Mouse (Mus musculus) adrenal gland, postnatal 36 days (tissue): Measurements from ENCODE around the gene Harbi1. TPM values are rescaled to one million over a fixed set of nuclear protein-coding genes. Genes with fewer than 3 reads are reported as not detected.

Source experiments
- DNase-seq, 2 experiments: peaks; one replicate each; pipeline ENCODE4 v3.0.0; 2021; ENCODE audit warnings: mixed read lengths in 1 of 2
- long read RNA-seq, 2 experiments: library from polyadenylated mRNA; stranded (forward); transcript quantifications; one replicate each; pipeline ENCODE4 v2.0.0; 2021; ENCODE audit warnings: borderline sequencing depth in 2 of 2
- total RNA-seq, 2 experiments: library from RNA; stranded (reverse); gene quantifications; 2 replicates each; pipeline ENCODE4 v1.2.3; 2021

The Harbi1 gene
- total RNA-seq: 10 to 100 TPM in 1 of 2 experiments, 1 to 10 TPM in 1; 9.0 to 14.9 TPM
- long read RNA-seq, experiment 1, transcript Harbi1-201 (3 exons, 2,308 nt): major isoform, 21 of 30 reads
- long read RNA-seq, experiment 1, partial matches to known transcripts: 3 of 30 reads
- long read RNA-seq, experiment 1, other reads (novel, unspliced or antisense): 6 of 30 reads
- long read RNA-seq, experiment 2, transcript Harbi1-201 (3 exons, 2,308 nt): major isoform, 5 of 6 reads
- long read RNA-seq, experiment 2, partial matches to known transcripts: 1 of 6 reads
- long read RNA-seq, experiment 2, other reads (novel, unspliced or antisense): 0 of 6 reads

DNA sequence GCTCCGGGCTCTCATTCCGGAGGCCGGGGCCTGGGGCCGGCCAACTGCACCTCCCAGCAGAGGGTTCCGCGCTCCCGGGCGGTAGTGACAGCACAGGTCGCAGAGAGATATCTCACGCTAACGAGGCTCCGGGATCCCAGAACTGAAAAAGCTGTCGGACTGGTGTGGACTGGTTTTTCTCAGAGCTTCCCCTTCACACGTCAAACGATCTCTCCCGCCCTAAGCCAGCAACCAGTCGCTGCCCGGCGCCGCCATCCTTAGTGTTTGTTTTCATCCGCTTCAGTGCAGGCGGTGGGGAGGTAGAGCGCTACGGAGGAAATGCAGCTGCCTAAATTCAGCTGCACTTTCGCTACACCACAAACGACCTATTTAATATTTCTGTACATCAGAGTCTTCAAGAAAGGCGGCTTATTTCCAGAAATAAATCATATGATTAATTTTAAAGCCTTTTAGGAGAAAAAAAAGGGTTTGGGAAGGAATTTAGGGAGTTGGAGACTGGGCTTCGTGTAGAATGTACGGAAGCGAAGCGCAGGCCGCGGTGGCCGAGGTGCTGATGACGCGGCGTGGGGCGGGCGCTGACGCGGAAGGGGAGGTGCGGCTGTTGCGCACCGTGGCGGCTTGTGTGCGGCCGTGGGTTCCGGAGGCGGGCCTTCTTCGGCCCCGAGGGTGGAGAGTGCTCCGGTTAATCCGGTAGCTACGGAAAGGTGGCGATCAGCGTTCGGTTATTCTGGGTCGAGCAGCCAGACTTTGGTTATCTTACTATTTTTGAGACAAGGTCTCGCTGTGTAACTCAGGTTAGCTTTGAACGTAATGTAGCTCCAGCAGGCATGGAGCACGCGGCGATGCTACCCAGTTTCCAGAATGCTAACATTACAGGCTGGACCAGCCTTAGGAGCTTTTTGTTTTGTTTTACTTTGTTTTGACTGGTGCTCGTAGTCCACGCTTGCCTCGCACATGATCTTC, at the start of gene Harbi1, which contains the start of gene Atg13:
Harbi1 (plus strand) TSS at position 581 of the 963 bp plus-strand sequence.
Atg13 (minus strand) TSS at position 305 of the 963 bp plus-strand sequence.
- DNase-seq: peak; percentile 97

DNA sequence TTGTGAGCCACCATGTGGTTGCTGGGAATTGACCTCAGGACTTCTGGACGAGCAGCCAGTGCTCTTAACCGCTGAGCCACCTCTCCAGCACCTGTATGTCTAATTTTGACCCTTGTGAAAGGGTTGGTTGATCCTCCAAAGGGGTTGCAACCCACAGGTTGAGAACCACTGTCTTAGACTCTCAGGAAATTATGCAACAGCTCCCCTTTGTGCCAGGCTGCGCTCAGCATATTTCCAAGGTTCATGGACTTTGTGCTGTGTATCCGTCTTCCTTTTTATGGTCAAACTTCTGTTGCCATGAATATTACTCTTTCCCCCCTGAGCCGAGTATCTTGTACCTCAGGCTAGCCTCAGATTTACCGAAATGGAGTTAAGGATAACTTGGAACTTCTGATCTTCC, 49.7 kb upstream of the Harbi1 start:
- no peak for DNase-seq

DNA sequence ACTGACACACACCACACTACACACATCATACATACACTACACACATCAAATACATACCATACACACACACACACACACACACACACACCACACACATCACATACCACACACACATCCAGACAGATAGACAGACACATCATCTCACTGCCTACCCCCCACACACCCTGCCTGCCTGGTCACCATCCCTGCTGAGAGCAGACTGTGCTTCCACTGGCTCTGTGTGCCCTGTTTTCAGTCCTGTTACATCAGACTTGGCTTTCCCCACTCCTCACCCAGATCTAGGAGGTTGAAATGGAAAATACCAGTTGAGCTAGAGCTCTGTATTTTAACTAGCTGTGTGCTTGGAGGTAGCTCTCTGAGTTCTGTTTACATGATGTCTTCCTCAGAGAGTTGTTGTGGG, 45.9 kb upstream of the Harbi1 start:
- DNase-seq: no peak

DNA sequence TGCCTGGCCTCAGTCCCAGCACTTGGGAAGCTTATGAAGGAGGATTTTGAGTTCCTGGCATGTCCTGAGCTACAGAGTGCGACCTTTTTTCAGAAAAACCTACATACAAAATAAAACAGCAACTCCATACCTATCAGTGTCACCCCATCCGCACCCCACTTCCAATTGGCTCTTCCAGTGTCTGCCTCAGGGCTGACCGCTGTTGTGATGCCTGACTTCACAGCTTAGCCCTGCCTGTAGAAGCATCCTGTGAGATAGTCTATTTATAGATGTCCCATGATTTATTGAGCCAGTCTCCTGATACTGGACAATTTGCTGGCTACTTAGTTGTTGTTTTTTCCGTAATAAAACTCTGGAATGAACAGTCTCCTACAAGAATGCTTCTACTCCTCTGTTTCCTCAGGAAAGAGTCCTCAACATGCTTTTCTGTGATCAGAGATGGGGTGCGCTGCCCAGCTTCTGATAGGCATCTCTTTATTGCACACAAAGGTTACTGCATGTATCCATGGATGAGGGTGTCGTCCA, 44.2 kb upstream of the Harbi1 start:
- no peak for DNase-seq

DNA sequence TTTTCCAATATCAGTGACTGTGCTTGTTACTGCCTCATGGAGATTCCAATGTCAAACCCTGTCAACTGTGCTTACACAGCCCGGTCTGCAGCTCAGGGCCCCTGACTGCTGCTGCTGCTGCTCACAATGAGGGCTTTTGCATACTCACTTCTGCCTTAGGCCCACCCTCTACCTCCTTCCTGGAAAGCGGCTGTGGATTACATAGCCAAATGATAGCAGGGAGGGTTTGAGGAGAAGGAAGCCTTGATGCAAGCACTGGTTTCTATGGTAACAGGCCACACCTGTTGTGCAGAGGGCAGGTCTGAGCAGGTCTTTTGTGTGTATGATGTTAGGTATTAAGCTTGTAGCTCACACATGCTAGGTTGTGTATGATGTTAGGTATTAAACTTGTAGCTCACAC, 42.9 kb upstream of the Harbi1 start:
- no peak for DNase-seq

DNA sequence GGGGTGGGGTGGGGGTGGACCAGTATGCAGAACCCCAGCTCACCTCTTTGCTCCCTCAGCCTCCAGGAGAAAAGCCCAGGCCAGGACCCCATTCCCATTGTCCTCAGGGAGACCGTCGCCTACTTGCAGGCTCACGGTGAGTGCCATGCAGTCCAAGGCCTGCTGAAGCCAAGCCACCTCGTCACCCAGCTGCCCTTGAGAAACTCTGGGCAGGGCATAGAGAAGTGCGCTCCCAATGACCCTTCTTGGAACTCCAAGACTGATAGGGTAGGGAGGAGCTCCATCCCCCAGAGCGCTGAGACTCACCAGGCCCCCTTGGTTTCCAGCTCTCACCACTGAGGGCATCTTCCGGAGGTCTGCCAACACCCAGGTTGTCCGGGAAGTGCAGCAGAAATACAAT, 41.3 kb upstream of the Harbi1 start:
- DNase-seq: peak in 1 of 2 experiments; percentile 62

DNA sequence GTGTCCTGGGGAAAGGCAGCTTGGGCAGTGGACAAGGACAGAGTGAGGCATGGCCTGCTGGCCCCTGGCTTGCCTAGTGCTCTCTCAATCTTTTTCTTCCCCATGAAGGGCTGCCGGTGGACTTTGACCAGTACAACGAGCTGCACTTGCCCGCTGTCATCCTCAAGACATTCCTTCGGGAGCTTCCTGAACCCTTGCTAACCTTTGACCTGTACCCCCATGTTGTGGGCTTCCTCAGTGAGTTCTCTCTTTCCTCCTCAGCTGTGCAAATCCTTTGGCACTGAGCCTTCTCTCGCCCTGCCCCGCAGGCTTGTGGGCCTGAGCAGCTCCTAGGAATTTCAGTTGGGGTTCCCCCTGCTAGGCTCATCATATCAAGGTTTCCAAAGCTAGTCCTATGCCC, 40.6 kb upstream of the Harbi1 start:
- peak in 1 of 2 experiments; percentile 31 for DNase-seq

DNA sequence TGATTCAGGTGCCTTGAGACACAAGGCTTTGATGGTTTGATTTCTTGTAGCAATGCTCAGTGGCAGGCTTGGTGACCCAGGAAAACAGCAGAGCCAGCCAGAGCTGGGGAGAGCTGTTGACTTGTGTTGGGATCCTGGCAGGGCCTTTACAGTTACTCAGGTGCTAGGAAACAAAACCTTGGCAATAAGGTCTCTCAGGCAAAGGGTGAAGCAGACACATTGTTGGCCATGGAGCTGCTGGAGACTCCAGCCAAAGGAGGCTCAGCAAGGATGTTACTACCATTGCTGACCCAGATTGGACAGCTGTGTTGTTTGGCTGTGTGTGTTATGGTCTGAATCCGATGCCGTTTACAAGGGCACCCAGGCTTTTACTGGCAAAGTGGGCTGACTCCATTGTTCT, 37.1 kb upstream of the Harbi1 start:
- DNase-seq: no peak

DNA sequence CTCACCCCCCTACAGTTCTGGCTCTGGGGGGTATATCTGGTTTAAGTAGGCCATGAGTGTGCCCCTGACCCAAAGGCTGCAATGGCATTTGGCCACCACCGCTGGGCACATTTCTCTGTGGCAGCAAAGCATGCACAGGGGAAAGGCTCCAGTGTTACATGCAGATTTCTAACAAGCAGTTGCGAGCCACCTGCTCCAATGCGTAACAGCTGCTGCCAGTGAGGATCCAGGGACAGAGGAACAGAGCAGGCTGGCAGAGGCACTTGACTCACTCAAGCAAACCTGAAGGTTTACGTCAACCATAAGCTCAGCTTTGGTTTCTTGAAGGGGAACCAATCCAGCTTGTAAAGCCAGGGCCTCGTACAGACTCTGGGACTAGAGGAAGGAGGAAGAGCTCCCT, 35.8 kb upstream of the Harbi1 start:
- DNase-seq: no peak

DNA sequence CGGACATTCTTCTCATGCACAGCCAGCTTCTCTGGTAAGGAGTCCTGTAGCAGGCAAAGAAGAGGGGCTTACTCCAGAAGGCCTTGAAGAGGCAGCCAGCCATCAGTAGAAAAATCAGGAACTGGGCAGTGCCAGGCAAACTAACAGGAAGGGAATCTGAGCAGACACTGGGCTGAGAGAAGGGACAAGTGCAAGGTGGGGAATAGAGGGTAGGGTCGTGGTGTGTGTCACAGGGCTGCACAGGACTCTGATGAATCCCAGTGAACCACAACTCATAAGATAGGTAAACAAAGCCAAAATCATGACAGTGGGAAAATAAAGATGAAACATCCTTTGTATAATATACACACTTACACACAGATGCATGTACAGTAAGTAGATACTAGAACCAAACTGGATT, 34.2 kb upstream of the Harbi1 start:
- DNase-seq: no peak

DNA sequence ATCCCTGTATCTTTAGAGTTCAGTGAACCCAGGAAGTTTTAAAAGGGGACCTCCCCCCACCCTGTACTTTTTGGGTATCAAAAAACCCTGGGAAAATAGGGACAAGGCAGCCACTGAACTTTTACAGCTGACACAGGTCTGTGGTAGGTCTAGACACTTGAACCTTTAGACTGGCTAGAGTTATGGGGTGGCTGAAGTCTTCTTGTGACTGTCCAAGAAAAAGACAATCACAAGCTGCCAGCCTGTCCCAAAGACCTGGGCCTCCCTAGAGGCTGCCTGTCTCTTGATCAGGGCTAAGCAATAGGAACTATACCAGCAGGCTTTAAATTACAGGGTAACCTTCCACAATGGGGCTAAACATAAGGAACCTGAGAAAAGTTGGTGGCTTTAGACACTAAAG, 33.7 kb upstream of the Harbi1 start:
- no peak for DNase-seq

DNA sequence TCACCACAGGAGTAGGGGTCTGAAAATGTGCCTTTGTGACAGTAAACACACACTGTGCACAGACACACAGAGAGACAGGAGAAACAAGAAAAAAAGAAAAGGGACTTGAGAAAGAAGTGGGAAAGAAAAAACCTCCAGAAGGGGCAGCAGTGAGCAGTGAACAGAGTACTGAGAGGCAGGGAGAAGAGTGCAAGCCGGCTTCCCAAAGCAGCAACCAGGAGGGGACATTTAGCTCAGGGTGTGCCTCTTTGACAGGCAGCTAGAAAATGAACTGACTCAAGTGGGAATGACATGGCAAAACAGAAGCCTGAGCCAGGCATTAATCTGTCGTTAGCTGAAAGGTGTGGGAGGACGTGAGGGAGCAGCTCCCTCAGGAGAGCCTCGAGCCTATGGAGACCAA, 27.8 kb upstream of the Harbi1 start:
- peak; percentile 17 to 59 for DNase-seq

DNA sequence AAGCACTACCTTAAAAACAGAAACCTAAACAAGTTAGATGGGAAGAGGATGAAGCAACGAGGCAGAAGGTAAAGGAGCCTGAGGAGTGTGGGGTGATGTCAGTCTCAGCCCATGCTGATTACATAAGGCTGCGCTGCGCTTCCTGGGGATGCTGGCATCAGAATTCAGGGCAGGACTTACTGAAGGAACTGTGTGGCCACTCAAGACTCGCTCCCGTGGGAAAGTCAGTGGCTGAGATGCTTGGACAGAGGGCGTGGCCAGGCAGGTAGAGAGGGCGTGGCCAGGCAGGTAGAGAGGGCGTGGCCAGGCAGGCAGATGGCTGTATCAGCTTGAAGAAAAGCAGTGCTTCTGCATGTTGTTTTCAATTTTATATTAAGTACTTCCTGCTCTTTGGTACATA, 26.7 kb upstream of the Harbi1 start:
- no peak for DNase-seq

DNA sequence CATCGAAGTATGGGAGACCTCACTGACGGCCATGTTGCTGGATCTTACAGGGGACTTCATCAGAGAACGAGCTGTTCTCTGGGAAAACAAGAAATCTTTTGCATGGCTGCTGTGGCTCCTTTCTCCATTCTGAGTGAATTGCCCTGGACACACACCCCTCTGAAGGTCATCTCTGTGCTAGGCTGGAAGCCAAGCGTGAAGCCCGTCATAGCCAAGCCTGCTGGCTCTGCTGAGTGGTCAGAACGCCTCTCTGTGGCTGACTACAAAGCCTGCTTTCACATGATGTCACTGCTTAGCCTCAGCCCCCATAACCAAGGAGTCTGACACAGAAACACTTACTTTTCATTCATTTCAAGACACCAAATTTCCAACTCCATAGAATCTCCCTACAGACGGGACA, 21.2 kb upstream of the Harbi1 start:
- DNase-seq: peak; percentile 90 to 93

DNA sequence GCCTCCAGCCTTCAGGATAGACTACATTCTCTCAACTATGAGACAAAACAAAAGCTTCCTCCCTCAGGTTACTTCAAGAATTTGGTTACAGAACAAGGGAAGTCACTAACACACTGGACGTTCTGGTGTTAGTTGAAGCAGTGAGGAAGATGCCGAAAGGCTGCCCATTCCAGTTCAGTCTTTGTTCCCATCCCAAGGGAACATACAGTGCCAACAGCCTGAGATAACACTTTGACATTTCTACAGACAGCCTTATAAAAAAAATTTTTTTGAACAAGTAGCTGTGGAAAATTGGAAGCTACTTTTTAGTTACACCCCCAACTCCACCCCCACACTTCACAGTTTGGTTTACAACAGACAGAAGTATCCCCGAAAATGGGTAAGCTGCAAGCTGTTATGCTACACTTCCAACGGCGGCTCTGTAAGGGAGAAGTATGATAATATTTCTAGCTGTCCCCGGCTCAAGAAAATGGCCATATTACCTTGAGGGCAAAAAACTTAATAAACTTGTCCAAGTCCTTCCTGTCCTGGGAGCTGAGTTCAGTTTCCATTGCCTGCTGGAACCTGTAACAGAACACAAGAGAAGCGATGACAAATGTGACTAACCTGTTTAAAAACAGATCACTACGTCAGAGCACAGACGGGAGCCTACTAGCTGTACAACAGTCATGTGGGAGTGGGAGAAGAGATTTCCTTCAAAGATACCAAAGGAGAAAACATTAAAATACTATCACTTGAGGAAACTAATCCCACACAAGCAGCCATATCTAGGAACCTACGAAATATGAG, 15.0 kb upstream of the Harbi1 start:
- DNase-seq: peak in 1 of 2 experiments; percentile 35

DNA sequence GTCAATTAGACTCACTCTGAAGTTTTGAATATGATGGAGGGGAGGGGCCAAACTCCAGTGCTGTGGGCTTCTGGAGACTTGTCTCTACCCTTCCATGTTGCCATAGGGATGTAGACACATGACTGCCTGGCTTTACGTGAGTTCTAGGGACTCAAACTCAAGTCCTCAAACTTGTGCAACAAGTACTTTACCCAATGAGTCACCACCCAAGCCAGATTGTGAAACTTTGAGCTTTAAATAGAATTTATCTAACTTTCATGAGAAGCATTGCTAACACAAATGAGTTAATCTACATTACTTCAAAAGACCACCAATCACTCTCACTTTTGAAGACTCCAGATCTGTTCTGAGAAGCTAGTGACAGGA, 14.4 kb upstream of the Harbi1 start:
- DNase-seq: no peak

DNA sequence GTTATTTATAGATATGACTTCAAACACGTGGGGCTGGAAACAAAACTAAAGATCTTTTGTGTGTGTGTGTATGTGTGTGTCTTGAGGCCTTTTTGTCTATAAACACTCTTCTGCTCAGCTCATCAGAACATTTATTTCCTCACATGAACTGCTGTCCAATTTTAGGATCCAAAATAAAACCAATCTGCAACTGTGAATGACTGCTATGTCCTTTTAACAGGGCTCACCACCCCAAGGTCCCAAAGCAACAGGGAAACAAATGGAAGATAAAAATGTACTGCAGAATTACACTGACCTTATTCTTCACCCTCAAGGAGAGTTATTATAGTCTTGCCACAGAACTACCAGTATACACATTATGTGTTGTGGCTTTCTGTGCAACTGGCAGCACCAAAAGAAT, 11.4 kb upstream of the Harbi1 start:
- DNase-seq: no peak

DNA sequence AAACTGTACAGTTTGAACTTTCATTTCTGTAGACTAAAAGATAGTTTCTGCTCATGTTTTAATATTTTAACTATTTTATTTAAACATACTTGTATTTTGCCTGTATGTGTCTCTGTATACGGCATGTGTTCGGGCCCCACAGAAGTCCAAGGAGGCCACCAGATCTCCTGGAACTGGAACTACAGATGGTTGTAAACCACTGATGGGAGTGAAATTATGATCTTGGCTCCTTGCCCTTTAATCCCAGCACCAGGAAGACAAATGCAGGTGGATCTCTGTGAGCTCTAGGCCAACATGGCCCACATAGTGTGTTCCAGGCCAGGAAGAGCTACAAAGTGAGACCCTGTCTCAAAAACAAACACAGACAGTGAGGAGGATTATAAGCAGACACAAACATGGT, 9.3 kb upstream of the Harbi1 start:
- DNase-seq: no peak

DNA sequence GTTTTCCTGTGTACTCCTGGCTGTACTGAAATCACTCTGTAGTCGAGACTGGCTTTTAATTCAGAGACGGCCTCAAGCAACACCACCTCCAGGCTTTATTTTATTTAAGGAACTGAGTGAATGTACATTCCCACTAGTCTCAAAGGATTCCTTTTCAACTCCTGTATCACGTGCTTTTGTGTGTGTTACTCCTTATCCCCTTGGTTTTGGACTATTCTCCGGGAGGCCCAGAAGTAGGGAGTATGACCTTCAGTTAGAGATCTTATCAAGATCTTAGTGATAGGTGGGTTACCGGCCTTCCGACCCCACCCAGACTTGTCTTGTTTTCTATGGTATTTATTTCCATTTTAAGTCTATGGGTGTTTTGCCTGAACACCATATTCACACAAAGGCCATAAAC, 4.9 kb upstream of the Harbi1 start:
- DNase-seq: no peak

DNA sequence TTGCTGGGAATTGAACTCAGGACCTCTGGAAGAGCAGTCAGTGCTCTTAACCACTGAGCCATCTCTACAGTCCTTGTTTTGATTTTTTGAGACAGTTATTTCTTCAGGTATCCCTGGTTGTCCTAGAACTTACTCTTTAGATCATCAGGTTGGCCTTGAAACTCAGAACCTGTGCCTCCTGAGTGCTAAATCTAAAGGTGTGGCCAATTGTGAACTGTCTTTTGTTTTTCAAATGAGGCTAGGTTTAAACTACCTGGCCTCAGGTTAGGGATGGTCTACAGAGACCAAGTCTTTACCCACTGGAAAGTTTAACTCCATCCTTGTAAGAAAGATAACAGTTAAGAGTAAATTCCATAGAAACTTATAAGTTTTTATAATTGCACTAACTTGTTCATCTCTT, 4.2 kb upstream of the Harbi1 start:
- DNase-seq: no peak

DNA sequence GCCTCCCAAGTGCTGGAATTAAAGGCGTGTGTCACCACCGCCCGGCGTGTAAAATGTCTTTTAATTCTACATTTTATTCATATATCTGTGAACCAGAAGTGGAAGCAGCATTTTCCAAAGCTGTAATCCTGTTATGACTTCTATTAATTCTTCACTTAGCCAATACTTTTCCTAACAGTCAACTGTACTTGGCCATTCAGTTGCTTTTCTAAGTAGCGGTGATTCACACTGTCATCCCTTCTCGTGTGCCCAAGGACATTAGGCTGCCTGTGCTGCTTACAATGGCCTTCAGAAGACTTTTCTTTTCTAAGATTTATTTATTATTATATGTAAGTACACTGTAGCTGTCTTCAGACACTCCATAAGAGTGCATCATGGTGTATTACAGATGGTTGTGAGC, 2.3 kb upstream of the Harbi1 start:
- peak; percentile 31 to 38 for DNase-seq

DNA sequence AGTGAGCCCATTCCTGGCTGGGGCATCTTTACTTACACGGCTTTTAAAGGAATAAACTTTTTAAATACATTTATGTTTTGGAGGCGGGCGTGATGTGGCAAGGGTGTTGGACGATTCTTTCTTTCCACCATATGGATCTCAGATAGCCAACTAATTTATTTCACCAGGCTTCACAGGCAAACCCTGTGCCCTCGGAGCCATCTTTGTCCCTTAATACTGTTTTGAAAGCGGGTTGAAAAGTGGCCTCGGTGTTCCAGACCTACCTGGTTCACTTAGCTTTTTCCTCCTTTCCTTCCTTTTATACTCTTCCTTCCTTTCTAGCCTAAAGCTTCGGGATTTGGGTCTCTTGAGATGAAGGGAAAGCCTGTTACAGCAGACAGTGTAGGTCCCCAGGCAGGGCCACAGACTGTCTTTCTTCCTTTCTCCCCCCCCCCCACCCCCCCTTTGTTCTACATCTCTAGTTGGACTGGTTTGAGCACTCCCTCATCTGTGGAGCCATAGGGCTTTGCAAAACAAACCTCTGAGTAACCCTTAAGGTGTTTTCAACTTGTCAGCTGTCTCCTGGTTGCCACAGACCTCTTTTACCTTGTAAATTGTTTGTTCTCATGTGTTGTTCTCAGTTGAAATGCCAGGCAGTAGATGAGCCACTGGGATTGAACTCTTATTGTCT, 739 bp downstream of the Harbi1 start:
- no peak for DNase-seq
